Comparison of ENCODE assay signal across 17 mouse cellular contexts in the genomic region with DNA sequence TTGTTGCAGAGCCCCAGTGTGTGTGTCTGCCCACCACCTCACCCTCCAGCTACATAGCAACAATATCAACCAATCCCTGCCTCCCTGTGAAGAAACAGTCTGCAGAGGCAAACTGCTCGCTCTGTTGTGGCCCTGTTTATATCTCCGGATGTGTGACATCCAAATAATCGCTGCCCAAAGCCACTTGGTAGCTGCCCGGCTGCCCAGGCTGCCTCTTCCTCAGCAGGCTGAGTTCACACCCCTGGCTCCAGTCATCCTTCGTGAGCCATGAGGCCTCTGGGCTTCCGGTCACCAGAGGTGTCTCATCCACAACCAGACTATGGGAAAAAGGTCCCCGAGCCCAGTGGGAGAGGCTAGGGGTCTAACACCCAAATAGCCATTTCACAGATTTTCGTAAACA.
DNase-seq lines count a peak whose midpoint lies in the region; ATAC-seq lines count a peak whose summit lies in the region.
"Had no signal": no experiment of that assay in that cellular context is flagged by ENCODE, and none has a peak within 500 bp of the region (broad histone marks: within the 10 kb centered on the region; RNA-seq: fewer than 3 reads in every experiment).

No protein-coding gene starts in this region.

- intact Hi-C loops in left cerebral cortex, postnatal 14 days (cut with DNase I) = no loop called here

- DNase-seq in kidney, adult 18-20 months = no peak
- peak; percentile 69 for DNase-seq in neural tube, embryonic 10.5 days (ENCODE audit: extremely low spot score, low spot score)
- no peak for DNase-seq in cerebellum, adult 18-20 months
- DNase-seq in left cerebral cortex, postnatal 14 days (ENCODE audit: low spot score in 2 of 2) = no peak
- no peak for DNase-seq in kidney, postnatal 25 days
- DNase-seq: cerebellum, adult 11-12 months; lung, postnatal 4 days; right cerebral cortex, postnatal 4 days; thymus, postnatal 25 days had no signal

- no peak overlapping the region for H3K27ac ChIP-seq in kidney, embryonic 16.5 days (ENCODE audit: low read length)
- peak overlapping the region; percentile 10; the same call in 1 of the 2 replicates for H3K27ac ChIP-seq in forebrain, embryonic 12.5 days
- H3K27ac ChIP-seq in hindbrain, embryonic 15.5 days (replicated peaks) = peak overlapping the region; percentile 36
- H3K27ac ChIP-seq: kidney, postnatal 0 days; liver, embryonic 15.5 days had no signal

- ATAC-seq in kidney, embryonic 16.5 days (ENCODE audit: low FRiP score, low TSS enrichment) = no peak
- no peak for ATAC-seq in forebrain, embryonic 12.5 days (ENCODE audit: low FRiP score)
- ATAC-seq in hindbrain, embryonic 15.5 days (ENCODE audit: low FRiP score, low read depth) = no peak
- ATAC-seq: CD4-positive, CD25-positive, alpha-beta regulatory T cell, adult 4 months had no signal

- no peaks in the 10 kb centered on the region for H3K36me3 ChIP-seq in kidney, embryonic 16.5 days (ENCODE audit: insufficient read depth, low read length)
- no peaks in the 10 kb centered on the region for H3K36me3 ChIP-seq in forebrain, embryonic 12.5 days (replicated peaks)
- no peaks in the 10 kb centered on the region for H3K36me3 ChIP-seq in hindbrain, embryonic 15.5 days
- H3K36me3 ChIP-seq: liver, embryonic 15.5 days had no signal

- no peaks in the 10 kb centered on the region for H3K9me3 ChIP-seq in kidney, embryonic 16.5 days (ENCODE audit: low read length)
- no peaks in the 10 kb centered on the region for H3K9me3 ChIP-seq in forebrain, embryonic 12.5 days
- no peaks in the 10 kb centered on the region for H3K9me3 ChIP-seq in hindbrain, embryonic 15.5 days
- H3K9me3 ChIP-seq: liver, embryonic 15.5 days had no signal

- 8% methylated on average over 8 of the region's 8 CpGs for WGBS in kidney, embryonic 16.5 days
- WGBS in forebrain, embryonic 12.5 days = 16% methylated on average over 8 of the region's 8 CpGs
- WGBS in hindbrain, embryonic 15.5 days = 24% methylated on average over 8 of the region's 8 CpGs

- H3K4me1 ChIP-seq in kidney, embryonic 16.5 days (ENCODE audit: insufficient read depth, low read length) = peaks cover 29% of the 10 kb centered on the region
- H3K4me1 ChIP-seq in forebrain, embryonic 12.5 days = peaks cover 42% of the 10 kb centered on the region
- peaks cover 31% of the 10 kb centered on the region for H3K4me1 ChIP-seq in hindbrain, embryonic 15.5 days (replicated peaks)

- peak overlapping the region; percentile 34; the same call in 1 of the 2 replicates for H3K9ac ChIP-seq in kidney, embryonic 16.5 days (replicated peaks; ENCODE audit: low read length)
- H3K9ac ChIP-seq in forebrain, embryonic 12.5 days = no peak overlapping the region
- H3K9ac ChIP-seq in hindbrain, embryonic 15.5 days = no peak overlapping the region
- H3K9ac ChIP-seq: liver, embryonic 15.5 days had no signal

- peaks cover 73% of the 10 kb centered on the region for H3K27me3 ChIP-seq in kidney, embryonic 16.5 days (ENCODE audit: insufficient read depth, low read length)
- peaks cover 84% of the 10 kb centered on the region for H3K27me3 ChIP-seq in forebrain, embryonic 12.5 days
- peaks cover 79% of the 10 kb centered on the region for H3K27me3 ChIP-seq in hindbrain, embryonic 15.5 days

- H3K4me3 ChIP-seq in kidney, embryonic 16.5 days (ENCODE audit: low read length) = no peak overlapping the region
- H3K4me3 ChIP-seq in forebrain, embryonic 12.5 days (replicated peaks) = no peak overlapping the region
- no peak overlapping the region for H3K4me3 ChIP-seq in hindbrain, embryonic 15.5 days
- H3K4me3 ChIP-seq: erythroblast, embryonic 14.5 days; liver, embryonic 15.5 days; myocyte had no signal

- no peak overlapping the region for H3K4me2 ChIP-seq in kidney, embryonic 16.5 days (replicated peaks; ENCODE audit: low read depth, low read length)
- H3K4me2 ChIP-seq in forebrain, embryonic 12.5 days = peak overlapping the region; percentile 0; the same call in 1 of the 2 replicates
- no peak overlapping the region for H3K4me2 ChIP-seq in hindbrain, embryonic 15.5 days
- H3K4me2 ChIP-seq: liver, embryonic 15.5 days had no signal
